Mouse (Mus musculus) olfactory bulb, adult 2 months (tissue): ENCODE results near the gene Det1.

Experiments
- CTCF ChIP-seq: fragments of 200-500 bp; IDR thresholded peaks from 2 replicates; pipeline ENCODE4 v1.5.1; 2012; ENCODE audit warnings: low read depth, mild to moderate bottlenecking, low read length, moderate library complexity; ENCODE audit not compliant: insufficient read depth
- POLR2A ChIP-seq: fragments of 200-500 bp; IDR thresholded peaks from 2 replicates; pipeline ENCODE4 v1.6.1; 2012; ENCODE audit warnings: mild to moderate bottlenecking, low read depth, low read length, moderate library complexity; ENCODE audit not compliant: insufficient read depth

DNA sequence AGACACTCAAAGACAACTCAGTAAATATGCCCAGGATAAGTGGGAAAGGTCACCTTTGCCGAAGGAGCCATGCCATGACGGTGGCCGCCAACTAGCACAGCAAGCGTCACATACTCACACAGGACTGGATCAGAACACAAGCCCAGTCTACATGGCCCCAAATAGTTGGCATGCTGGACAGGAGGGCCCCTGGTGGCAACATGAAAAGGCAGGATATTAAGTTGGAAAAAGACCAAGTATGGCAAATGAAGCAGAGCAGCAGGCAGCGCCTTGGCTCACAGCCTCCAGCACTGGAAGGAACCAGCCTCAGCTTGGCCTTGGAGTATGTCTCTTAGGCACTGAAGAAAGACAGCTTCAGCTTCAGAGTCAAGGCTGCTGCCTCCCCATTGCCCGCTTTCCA, 33.3 kb downstream of the Det1 start:
- no peak for TF ChIP-seq CTCF
- TF ChIP-seq POLR2A: no peak
